Mouse (Mus musculus): Measurements from ENCODE around the gene Plb1.

GRCm38 (mm10) chr5:32240741-32241140 is 8.2 kb downstream of the Plb1 start:
- TF ChIP-seq CTCF (IDR thresholded peaks at IDR 0.05; ENCODE audit: borderline replicate concordance, control insufficient read depth, extremely low read depth, insufficient read depth, low read length, poor library complexity) = no peak
- TF ChIP-seq POLR2A (IDR thresholded peaks at IDR 0.05; ENCODE audit: control insufficient read depth, extremely low read depth, insufficient read depth, low read length, poor library complexity) = no peak
